ENCODE assay signal across 26 mouse cellular contexts in the genomic region with DNA sequence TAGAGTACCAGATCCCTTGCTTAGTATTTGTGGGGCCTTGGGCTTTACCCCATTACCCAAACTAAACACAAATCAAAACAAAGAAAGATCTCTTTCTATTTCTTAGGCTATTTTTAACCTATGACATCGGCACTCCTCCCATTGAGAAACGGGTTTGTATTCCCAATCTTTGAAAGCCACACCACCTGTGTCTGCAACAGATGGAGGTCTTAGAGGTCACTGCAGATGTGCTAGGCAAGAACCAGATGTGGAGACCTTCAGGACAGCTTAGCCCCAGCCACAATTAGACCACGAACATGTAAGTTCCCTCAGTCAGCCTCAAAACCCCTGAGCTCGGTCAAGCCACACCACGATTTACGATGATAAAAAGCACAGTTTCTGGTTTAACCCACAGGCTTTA. TPM values are rescaled to one million over a fixed set of nuclear protein-coding genes. Genes with fewer than 3 reads are reported as not detected.
DNase-seq lines count a peak whose midpoint lies in the region; ATAC-seq and TF ChIP-seq lines count a peak whose summit lies in the region.
"Had no signal": no experiment of that assay in that cellular context is flagged by ENCODE, and none has a peak within 500 bp of the region (broad histone marks: within the 10 kb centered on the region; RNA-seq: fewer than 3 reads in every experiment).

No protein-coding gene starts in this region.

- H3ac ChIP-seq in C2C12 (ENCODE audit: control insufficient read depth, insufficient read length, low read depth) (no peak overlapping the region), myocyte (ENCODE audit: control insufficient read depth, insufficient read length) (no peak overlapping the region)

- TF ChIP-seq POLR2A in myocyte (IDR thresholded peaks at IDR 0.05; ENCODE audit: insufficient read length, low read depth), result no peak

- no peak overlapping the region for H3K4me3 ChIP-seq in heart, embryonic 10.5 days
- H3K4me3 ChIP-seq in heart, embryonic 15.5 days, result no peak overlapping the region
- H3K4me3 ChIP-seq in C2C12 (ENCODE audit: insufficient read depth, poor library complexity, severe bottlenecking) (no peak overlapping the region), myocyte (no peak overlapping the region)
- H3K4me3 ChIP-seq: forebrain, embryonic 13.5 days; hindbrain, embryonic 10.5 days; hindbrain, embryonic 15.5 days; kidney, embryonic 15.5 days; limb, embryonic 12.5 days; liver, embryonic 15.5 days; midbrain, embryonic 10.5 days; midbrain, embryonic 15.5 days had no signal

- H3K27ac ChIP-seq in heart, embryonic 10.5 days, result peak overlapping the region; percentile 78
- H3K27ac ChIP-seq in heart, embryonic 15.5 days, result peak overlapping the region; percentile 75
- H3K27ac ChIP-seq: forebrain, embryonic 13.5 days; hindbrain, embryonic 10.5 days; hindbrain, embryonic 15.5 days; kidney, embryonic 15.5 days; limb, embryonic 12.5 days; liver, embryonic 15.5 days; midbrain, embryonic 10.5 days; midbrain, embryonic 15.5 days had no signal

- H3K36me3 ChIP-seq in heart, embryonic 10.5 days, result peaks cover 7% of the 10 kb centered on the region
- H3K36me3 ChIP-seq in heart, embryonic 15.5 days, result no peaks in the 10 kb centered on the region
- H3K36me3 ChIP-seq in C2C12 (ENCODE audit: control insufficient read depth, insufficient read depth) (no peaks in the 10 kb centered on the region), myocyte (ENCODE audit: control insufficient read depth, insufficient read depth) (peaks cover 2% of the 10 kb centered on the region)

- H3K79me2 ChIP-seq in C2C12 (ENCODE audit: control insufficient read depth, insufficient read depth), result no peaks in the 10 kb centered on the region
- no peaks in the 10 kb centered on the region for H3K79me2 ChIP-seq in myocyte (ENCODE audit: control insufficient read depth, insufficient read depth)

- H3K79me3 ChIP-seq in C2C12 (ENCODE audit: low read depth), result no peaks in the 10 kb centered on the region

- no peak overlapping the region for H3K4me2 ChIP-seq in heart, embryonic 15.5 days
- H3K4me2 ChIP-seq in myocyte (ENCODE audit: low read depth), result peak overlapping the region; percentile 4
- H3K4me2 ChIP-seq: forebrain, embryonic 13.5 days; hindbrain, embryonic 15.5 days; kidney, embryonic 15.5 days; limb, embryonic 12.5 days; liver, embryonic 15.5 days; lung, embryonic 14.5 days; midbrain, embryonic 15.5 days had no signal

- H3K27me3 ChIP-seq in heart, embryonic 10.5 days (ENCODE audit: insufficient read depth, poor library complexity, severe bottlenecking), result no peaks in the 10 kb centered on the region
- H3K27me3 ChIP-seq in heart, embryonic 15.5 days, result no peaks in the 10 kb centered on the region
- H3K27me3 ChIP-seq in C2C12 (ENCODE audit: control insufficient read depth, insufficient read depth, insufficient read length) (no peaks in the 10 kb centered on the region), myocyte (ENCODE audit: control insufficient read depth, insufficient read depth, insufficient read length) (no peaks in the 10 kb centered on the region)
- H3K27me3 ChIP-seq: forebrain, embryonic 13.5 days; hindbrain, embryonic 15.5 days; kidney, embryonic 15.5 days; limb, embryonic 12.5 days; liver, embryonic 15.5 days; midbrain, embryonic 15.5 days had no signal

- 71% methylated on average over 6 of the region's 6 CpGs for WGBS in heart, embryonic 10.5 days
- WGBS in heart, embryonic 15.5 days, result 62% methylated on average over 6 of the region's 6 CpGs

- H3K9me3 ChIP-seq in heart, embryonic 10.5 days, result no peaks in the 10 kb centered on the region
- H3K9me3 ChIP-seq in heart, embryonic 15.5 days (replicated peaks), result no peaks in the 10 kb centered on the region
- H3K9me3 ChIP-seq: forebrain, embryonic 13.5 days; G1E; hindbrain, embryonic 10.5 days; hindbrain, embryonic 15.5 days; kidney, embryonic 15.5 days; limb, embryonic 12.5 days; liver, embryonic 15.5 days; midbrain, embryonic 10.5 days; midbrain, embryonic 15.5 days had no signal

- intact Hi-C loops in heart, postnatal 10 days (cut with DNase I), result no loop called here
- intact Hi-C loops in left cerebral cortex, postnatal 36 days (cut with DNase I), result no loop called here

- DNase-seq in heart, embryonic 10.5 days (ENCODE audit: low spot score), result no peak
- no peak for DNase-seq in heart, postnatal 10 days
- no peak for DNase-seq in heart, adult 9 months (ENCODE audit: low spot score in 2 of 2)
- no peak for DNase-seq in left cerebral cortex, postnatal 36 days (ENCODE audit: low spot score in 2 of 2)
- DNase-seq: adrenal gland, postnatal 10 days; cerebellum, adult 8-10 months; cerebellum, postnatal 25 days; gastrocnemius, postnatal 36 days; kidney, adult 18-20 months; kidney, postnatal 25 days; lung, embryonic 14.5 days; lung, postnatal 14 days; right cerebral cortex, postnatal 25 days; thymus, postnatal 36 days had no signal

- H3K9ac ChIP-seq in heart, embryonic 15.5 days, result no peak overlapping the region
- H3K9ac ChIP-seq: forebrain, embryonic 13.5 days; hindbrain, embryonic 15.5 days; kidney, embryonic 15.5 days; limb, embryonic 12.5 days; liver, embryonic 15.5 days; lung, embryonic 14.5 days; midbrain, embryonic 15.5 days had no signal

- TF ChIP-seq CTCF in C2C12 (IDR thresholded peaks at IDR 0.05; ENCODE audit: control insufficient read depth, insufficient read depth, insufficient read length), result no peak

- H3K4me1 ChIP-seq in heart, embryonic 10.5 days, result peaks cover 27% of the 10 kb centered on the region
- H3K4me1 ChIP-seq in heart, embryonic 15.5 days (replicated peaks), result peaks cover 50% of the 10 kb centered on the region
- H3K4me1 ChIP-seq: kidney, embryonic 15.5 days; liver, embryonic 15.5 days; midbrain, embryonic 15.5 days had no signal

- no peak for ATAC-seq in heart, embryonic 15.5 days (replicated peaks; ENCODE audit: insufficient number of reproducible peaks, insufficient read depth, low FRiP score, low read depth)
- ATAC-seq: forebrain, embryonic 13.5 days; midbrain, embryonic 15.5 days had no signal

TF ChIP-seq in C2C12, 6 proteins besides CTCF, POLR2A, EP300 and RAD21:
- TF ChIP-seq MYOD1 (IDR thresholded peaks at IDR 0.05; ENCODE audit: control insufficient read depth, insufficient read length, low read depth), result peak; percentile 23
- no peak for TF ChIP-seq MAX (IDR thresholded peaks at IDR 0.05)

TF ChIP-seq in myocyte, 11 proteins besides CTCF, POLR2A, EP300 and RAD21:
- TF ChIP-seq MYOD1 (IDR thresholded peaks at IDR 0.05; ENCODE audit: control insufficient read depth in 1 of 3, insufficient read length in 2 of 3, low read depth in 2 of 3) (peak in 2 of 3 experiments; percentile 62 to 68), USF1 (IDR thresholded peaks at IDR 0.05; ENCODE audit: low read depth) (no peak), CEBPB (IDR thresholded peaks at IDR 0.05; ENCODE audit: insufficient read depth, poor library complexity, severe bottlenecking) (no peak), MYOG (IDR thresholded peaks at IDR 0.05; ENCODE audit: control insufficient read depth in 1 of 3, insufficient read depth in 1 of 3, insufficient read length in 2 of 3, low read depth in 2 of 3) (peak in 2 of 3 experiments; percentile 24 to 56)

RNA-seq across cellular contexts. Expression of a gene that starts 15.2 kb away (rescaled TPM):
- 44.8 and 56.6 TPM in 2 replicates for polyA plus RNA-seq in heart, embryonic 10.5 days (2016; fragmentation: Nextera tagmentation; extraction: Ambion mirVana)
- total RNA-seq in heart, postnatal 10 days (2021), result 100 to 1,000 TPM; 146 to 164 TPM
- polyA plus RNA-seq in heart, embryonic 15.5 days (2015; fragmentation: Nextera tagmentation; extraction: Ambion mirVana), result 39.4 and 42.8 TPM in 2 replicates
- 10.1 TPM for polyA plus RNA-seq in C2C12 (2012; fragmentation: generic; extraction: Trizol)
- polyA plus RNA-seq in myocyte (2012; fragmentation: generic; extraction: Trizol), result 26.7 TPM
- 100 to 1,000 TPM; 448 to 452 TPM for total RNA-seq in left cerebral cortex, postnatal 36 days (2021)
